Mouse (Mus musculus) mouse embryonic stem cell (cell line): ENCODE data around the gene Ifi27l2a.

Experiments used
- in situ Hi-C, 2 experiments: fragments of 300-500 bp; cut with MboI; formaldehyde crosslinking; loops; 1 replicate in 1 of 2; 3 replicates in 1 of 2; pipeline ENCODE4 v1.14.3; 2019 to 2020; ENCODE audit warnings: low sequenced_read_pairs in 2 of 2, low pct_unique_long_range_greater_than_20kb in 1 of 2, mixed read lengths in 1 of 2; ENCODE audit not compliant: unreplicated experiment in 1 of 2

Gene Ifi27l2a

GRCm38 (mm10) chr12:103433986-103434731 is 9.3 kb downstream of the Ifi27l2a start, which contains the start of gene Ifi27:
Gene Ifi27 (plus strand): TSS chr12:103434211.
- in situ Hi-C loops, result no loop called here

GRCm38 (mm10) chr12:103433430-103433829 is 10.1 kb downstream of the Ifi27l2a start:
- in situ Hi-C loops, result no loop called here

DNA sequence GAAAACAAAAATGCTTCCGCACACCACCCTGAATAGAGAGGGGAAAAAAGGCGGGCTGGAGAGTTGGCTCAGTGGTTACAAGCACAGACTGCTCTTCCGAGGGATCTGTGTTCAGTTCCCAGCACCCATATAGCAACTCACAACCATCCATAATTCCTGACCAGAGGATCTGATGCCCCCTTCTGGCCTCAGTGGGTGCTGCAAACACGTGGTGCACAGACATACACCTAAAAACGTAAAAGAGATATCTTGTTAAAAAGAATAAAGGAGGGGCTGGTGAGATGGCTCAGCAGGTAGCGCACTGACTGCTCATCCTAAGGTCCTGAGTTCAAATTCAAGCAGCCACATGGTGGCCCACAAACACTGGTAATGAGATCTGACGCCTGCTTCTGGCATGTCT is 16.8 kb downstream of the Ifi27l2a start:
- in situ Hi-C loops, result loop anchor here (5.0 to 10.0 kb wide), 2 partner anchors 68 to 76 kb away; no protein-coding TSS in a partner anchor

GRCm38 (mm10) chr12:103425729-103426470 is 17.6 kb downstream of the Ifi27l2a start, which contains the start of gene Ddx24:
Gene Ddx24 (minus strand): TSS chr12:103425830.
- in situ Hi-C loops, result loop anchor here (5.0 to 10.0 kb wide), 2 partner anchors 69 to 76 kb away; no protein-coding TSS in a partner anchor

DNA sequence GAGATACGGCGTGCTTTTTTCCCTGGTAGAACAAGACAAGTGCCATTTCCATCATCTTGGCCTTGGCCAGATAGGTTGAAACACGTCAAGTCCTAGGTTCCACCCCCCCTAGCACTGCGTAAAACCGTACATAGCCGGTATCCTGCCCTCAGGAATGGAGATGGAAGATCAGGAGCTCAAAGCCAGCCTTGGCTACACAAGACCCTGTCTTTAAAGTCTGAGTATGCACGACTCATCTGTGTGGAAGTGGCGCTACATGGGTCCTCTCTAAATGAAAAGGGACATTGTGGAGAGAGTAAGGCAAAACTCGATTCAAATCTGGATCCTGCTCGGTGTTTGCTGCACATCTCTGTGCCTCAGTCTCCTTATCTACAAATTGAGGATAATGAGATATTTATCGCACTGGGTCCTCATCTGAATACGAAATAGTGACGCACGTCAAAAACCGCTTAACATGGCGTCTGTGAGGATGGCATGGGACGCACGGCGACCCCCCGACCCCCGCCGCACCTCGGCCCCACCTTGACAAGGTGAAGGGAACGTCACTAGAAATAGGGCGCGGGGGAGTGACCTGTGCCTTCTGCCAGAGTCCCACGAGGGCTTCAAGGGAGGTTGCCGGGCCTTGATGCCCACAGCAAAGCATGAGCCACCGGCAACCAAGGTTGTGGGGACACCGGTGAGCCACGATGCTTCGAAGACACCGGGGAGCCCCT is 18.3 kb downstream of the Ifi27l2a start:
- in situ Hi-C loops, result loop anchor here (5.0 to 10.0 kb wide), 2 partner anchors 70 to 77 kb away; no protein-coding TSS in a partner anchor

- in situ Hi-C loops, result no loop called here
These were observed 35.3 kb downstream of the Ifi27l2a start for GRCm38 (mm10) chr12:103408144-103408543.

DNA sequence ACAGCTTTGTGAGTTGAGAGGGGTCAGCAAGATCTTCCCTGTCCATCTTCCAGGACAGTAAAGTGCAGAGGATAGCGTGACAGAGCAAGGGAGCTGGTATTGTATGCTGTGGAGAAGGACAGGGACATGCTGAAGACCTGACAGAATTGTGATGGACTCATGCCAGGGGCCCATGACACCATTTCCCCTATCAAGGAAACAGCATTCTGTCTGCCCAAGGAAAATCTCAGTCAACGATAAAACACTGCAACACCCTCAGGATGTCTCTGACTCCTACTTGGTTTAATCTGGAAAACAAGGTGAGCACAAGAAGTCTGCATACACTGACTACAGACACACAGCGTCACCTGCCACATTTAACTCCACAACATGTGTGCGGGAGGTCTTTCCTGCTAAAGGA is 35.8 kb downstream of the Ifi27l2a start, which contains the start of gene 9330161L09Rik:
9330161L09Rik (minus strand) TSS at position 101 of the 400 bp plus-strand sequence.
- in situ Hi-C loops, result no loop called here

GRCm38 (mm10) chr12:103404131-103404530 is 39.3 kb downstream of the Ifi27l2a start:
- in situ Hi-C loops, result no loop called here

- in situ Hi-C loops, result no loop called here
These were observed 46.7 kb downstream of the Ifi27l2a start for GRCm38 (mm10) chr12:103396751-103397150.

DNA sequence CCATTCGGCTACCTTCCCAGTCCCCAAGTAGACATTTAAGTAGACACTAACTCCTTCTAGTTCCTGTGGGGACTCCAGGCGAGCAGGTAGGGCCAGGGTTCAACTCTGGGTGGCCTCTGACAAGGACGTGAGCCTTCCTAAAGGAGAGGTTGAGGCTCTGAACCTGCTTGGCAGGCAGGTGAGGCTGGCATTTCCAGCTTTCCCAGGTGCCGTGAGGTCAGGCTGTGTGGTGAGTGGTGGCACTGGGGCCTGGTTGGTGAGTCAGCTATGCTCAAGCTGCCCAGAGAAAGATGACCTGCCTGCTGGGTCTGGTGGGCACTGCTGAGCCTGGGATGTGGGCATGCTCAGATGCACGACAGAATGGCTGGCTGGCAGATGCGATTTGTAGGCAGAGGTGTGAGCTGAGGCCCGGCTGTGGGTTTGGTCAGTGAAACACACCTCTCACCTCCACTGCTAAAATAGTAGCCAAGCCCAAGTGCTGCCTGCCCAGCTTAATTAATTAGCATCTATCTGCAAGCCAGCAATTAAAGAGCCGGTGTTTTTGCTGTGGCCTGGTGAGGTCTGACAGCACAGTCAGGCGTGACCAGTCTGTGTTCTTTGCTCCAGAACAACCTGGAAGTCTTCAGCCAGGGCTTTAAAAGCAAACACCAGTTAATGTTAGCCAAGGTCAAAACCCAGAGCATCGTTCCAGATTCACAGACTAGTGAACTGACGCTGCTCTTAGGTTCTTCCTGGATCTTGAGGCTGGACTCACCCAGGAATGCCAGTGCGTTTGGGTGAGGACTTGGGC is 47.8 kb downstream of the Ifi27l2a start:
- in situ Hi-C loops, result no loop called here

- in situ Hi-C loops, result no loop called here
These were observed 50.0 kb downstream of the Ifi27l2a start for GRCm38 (mm10) chr12:103393528-103393927.
